ENCODE assay signal across 8 mouse cellular contexts in the genomic region with DNA sequence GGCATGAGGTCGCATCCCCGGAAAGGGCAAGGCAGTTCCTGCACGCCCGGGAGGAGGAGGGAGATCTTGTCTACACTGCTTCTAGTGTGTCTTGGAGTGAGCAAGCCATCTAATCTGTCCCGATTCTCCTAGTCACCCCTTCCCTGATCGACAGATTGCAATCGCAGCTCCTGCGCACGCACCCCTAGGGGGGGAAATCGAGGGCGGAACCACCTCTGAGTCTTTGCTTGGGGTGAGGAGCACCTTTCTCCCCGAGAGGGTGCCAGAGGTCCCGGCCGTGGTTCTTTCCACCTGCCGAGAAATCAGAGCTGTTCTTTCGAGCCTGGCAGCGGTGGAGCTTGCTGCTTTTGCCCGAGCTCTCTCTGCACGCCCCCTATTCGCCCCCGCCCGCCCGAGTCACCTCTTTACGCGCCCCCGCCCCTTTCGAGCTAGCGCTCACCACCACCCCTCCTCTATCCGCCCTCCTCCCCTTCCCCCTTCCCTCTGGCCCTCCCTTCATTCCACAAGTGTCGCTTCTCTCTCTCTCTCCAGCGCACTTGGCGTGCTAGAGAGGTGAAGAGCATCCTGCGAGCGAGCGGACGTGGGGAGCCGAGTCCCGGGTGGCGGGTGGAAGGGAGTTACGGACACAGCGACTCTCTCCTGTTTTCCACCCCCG. TPM values are rescaled to one million over a fixed set of nuclear protein-coding genes. Genes with fewer than 3 reads are reported as not detected.
A peak's percentile ranks its signal among the peaks of the same experiment; 100 is the strongest.
DNase-seq lines count a peak whose midpoint lies in the region; ATAC-seq lines count a peak whose summit lies in the region.

A gene (plus strand): TSS at position 498 of the 655 bp plus-strand sequence.

- H3K9ac ChIP-seq in heart, embryonic 14.5 days (ENCODE audit: low read length), result peak within 1 kb of the TSS; percentile 57
- H3K9ac ChIP-seq in stomach, embryonic 15.5 days, result peak within 1 kb of the TSS; percentile 11; the same call in 1 of the 2 replicates

- no peaks in the 10 kb centered on the region for H3K79me2 ChIP-seq in macrophage (ENCODE audit: inconsistent target)

- H3K36me3 ChIP-seq in heart, embryonic 14.5 days (ENCODE audit: control insufficient read depth, insufficient read depth, low read length), result no peaks in the 10 kb centered on the region
- H3K36me3 ChIP-seq in macrophage (ENCODE audit: inconsistent target), result no peaks in the 10 kb centered on the region
- no peaks in the 10 kb centered on the region for H3K36me3 ChIP-seq in stomach, embryonic 15.5 days

- peaks cover 11 to 19% of the 10 kb centered on the region in 2 experiments; a peak in 3 of 4 replicates for H3K4me1 ChIP-seq in heart, embryonic 14.5 days (ENCODE audit: control insufficient read depth in 2 of 2, insufficient read depth in 2 of 2, low read length in 2 of 2)
- peaks cover 17% of the 10 kb centered on the region for H3K4me1 ChIP-seq in stomach, embryonic 15.5 days

- H3K9me3 ChIP-seq in heart, embryonic 14.5 days (ENCODE audit: control insufficient read depth, low read length), result no peaks in the 10 kb centered on the region
- no peaks in the 10 kb centered on the region for H3K9me3 ChIP-seq in stomach, embryonic 15.5 days

- WGBS in heart, embryonic 14.5 days, result 1% methylated on average over 41 of the region's 42 CpGs
- 2% methylated on average over 37 of the region's 42 CpGs for WGBS in macrophage (ENCODE audit: missing documents)
- WGBS in stomach, embryonic 15.5 days, result under 1% methylated on average over 38 of the region's 42 CpGs

- H3K27me3 ChIP-seq in heart, embryonic 14.5 days (ENCODE audit: control insufficient read depth, insufficient read depth, low read length), result peaks cover 88% of the 10 kb centered on the region
- peaks cover 70% of the 10 kb centered on the region for H3K27me3 ChIP-seq in stomach, embryonic 15.5 days (replicated peaks)

- H3K4me2 ChIP-seq in heart, embryonic 14.5 days (ENCODE audit: low read length), result peak within 1 kb of the TSS; percentile 99
- H3K4me2 ChIP-seq in stomach, embryonic 15.5 days, result peak within 1 kb of the TSS; percentile 92

- peak; percentile 22; the same call in 1 of the 2 replicates for ATAC-seq in heart, embryonic 14.5 days (ENCODE audit: insufficient number of reproducible peaks, insufficient read depth, low FRiP score, low read depth)
- peak; percentile 32; the same call in 1 of the 2 replicates for ATAC-seq in stomach, embryonic 15.5 days (ENCODE audit: insufficient read depth, low FRiP score, low read depth)

- H3K4me3 ChIP-seq in heart, embryonic 14.5 days (ENCODE audit: control insufficient read depth in 1 of 2, insufficient read depth in 1 of 2, low read depth in 1 of 2, low read length in 2 of 2), result peak within 1 kb of the TSS; percentile 48 to 56
- H3K4me3 ChIP-seq in macrophage (ENCODE audit: inconsistent target), result peak within 1 kb of the TSS; percentile 2; the same call in 1 of the 2 replicates
- H3K4me3 ChIP-seq in stomach, embryonic 15.5 days (replicated peaks), result peak within 1 kb of the TSS; percentile 51

- no peak within 1 kb of the TSS for H3K27ac ChIP-seq in heart, embryonic 14.5 days (replicated peaks in 1 of 2; ENCODE audit: control insufficient read depth in 1 of 2, insufficient read depth in 1 of 2, low read depth in 2 of 2, low read length in 2 of 2)
- no peak within 1 kb of the TSS for H3K27ac ChIP-seq in macrophage
- H3K27ac ChIP-seq in stomach, embryonic 15.5 days, result no peak within 1 kb of the TSS

- peak; percentile 18 for DNase-seq in ovary, postnatal 36 days (ENCODE audit: low spot score)
- no peak for DNase-seq in ovary, adult 18-20 months (ENCODE audit: low spot score)
- DNase-seq in embryo, embryonic 11 days, result peak; percentile 66
- peak; percentile 54 to 63 for DNase-seq in layer of hippocampus, postnatal 14 days (ENCODE audit: low spot score in 2 of 2)
- DNase-seq in natural killer cell, adult 2 months (ENCODE audit: low spot score in 2 of 2), result no peak

RNA-seq across cellular contexts. Expression of the gene that starts here (rescaled TPM):
- 0.42 and 0.88 TPM in 2 replicates for polyA plus RNA-seq in heart, embryonic 14.5 days (2014; fragmentation: Nextera tagmentation; extraction: Ambion mirVana)
- total RNA-seq in layer of hippocampus, postnatal 14 days (2021), result 10 to 100 TPM; 37.3 to 47.8 TPM
- 1 to 10 TPM in 13 of 26 experiments, under 1 TPM in 7, not detected in 6; 0.15 to 7.7 (median 2.1) TPM for total RNA-seq in macrophage (2018; cell fraction: chromatin; rRNA removed)
- total RNA-seq in macrophage (2018; cell fraction: cytosol; rRNA removed), result 1 to 10 TPM in 13 of 26 experiments, under 1 TPM in 13; 0.07 to 3.1 (median 1.0) TPM
- total RNA-seq in macrophage (2018; cell fraction: nucleus; rRNA removed), result 1 to 10 TPM in 12 of 26 experiments, under 1 TPM in 10, not detected in 4; 0.12 to 5.7 (median 1.4) TPM
- 0.82 to 3.9 TPM (median 1.7 TPM) in 3 replicates for polyA plus RNA-seq in macrophage (2018)
- 1.4 and 1.6 TPM in 2 replicates for polyA plus RNA-seq in stomach, embryonic 15.5 days (2015; fragmentation: Nextera tagmentation; extraction: Ambion mirVana)

Comparison
In these comparisons a context has a peak if more than half of its experiments do, and no peak if none do; other contexts are left out.
1. DNase-seq: peak in ovary, postnatal 36 days (single experiment), embryo, embryonic 11 days (single experiment) and layer of hippocampus, postnatal 14 days (2 of 2); none in ovary, adult 18-20 months (single experiment) and natural killer cell, adult 2 months (0 of 2).
2. Peak in ATAC-seq, H3K4me3 ChIP-seq, H3K9ac ChIP-seq and H3K4me2 ChIP-seq in heart, embryonic 14.5 days; RNA of the gene not detected or under 1 TPM.
3. H3K4me3 ChIP-seq: peak in every context shown above with its lines; median percentile 52 in heart, embryonic 14.5 days; 51 in stomach, embryonic 15.5 days; 2 in macrophage.